Mouse (Mus musculus) liver, embryonic 11.5 days (tissue): ENCODE data around the gene Nos1. TPM values are rescaled to one million over a fixed set of nuclear protein-coding genes. Genes with fewer than 3 reads are reported as not detected.

Source experiments
- ATAC-seq: fragments of 200-750 bp; cut with Nextera tagmentation; replicated peaks from 2 replicates; pipeline ENCODE4 v1.8.0; 2017; ENCODE audit warnings: moderate number of reproducible peaks, mild to moderate bottlenecking, moderate TSS enrichment, moderate library complexity; ENCODE audit not compliant: low FRiP score
- DNase-seq: peaks from one replicate; pipeline ENCODE4 v3.0.0-alpha.2; 2017; ENCODE audit warnings: low spot score
- H3K27ac ChIP-seq: fragments of 300-500 bp; sonication (generic); 2 replicates; pipeline ENCODE4 v1.5.1; 2014; ENCODE audit warnings: mild to moderate bottlenecking, low read depth, low read length, control low read depth
- H3K27me3 ChIP-seq: fragments of 300-500 bp; sonication (generic); replicated peaks from 2 replicates; pipeline ENCODE4 v1.6.1; 2014; ENCODE audit warnings: low read length, mixed read lengths; ENCODE audit not compliant: control insufficient read depth, insufficient read depth
- H3K36me3 ChIP-seq: fragments of 300-500 bp; sonication (generic); 2 replicates; pipeline ENCODE4 v1.6.1; 2014; ENCODE audit warnings: mild to moderate bottlenecking, low read length, moderate library complexity, mixed read lengths; ENCODE audit not compliant: control insufficient read depth, insufficient read depth
- H3K4me1 ChIP-seq: fragments of 300-500 bp; sonication (generic); replicated peaks from 2 replicates; pipeline ENCODE4 v1.6.1; 2014; ENCODE audit warnings: low read length, mixed read lengths; ENCODE audit not compliant: control insufficient read depth, insufficient read depth
- H3K4me2 ChIP-seq: fragments of 300-500 bp; sonication (generic); 2 replicates; pipeline ENCODE4 v1.6.1; 2014; ENCODE audit warnings: mild to moderate bottlenecking, control low read depth, moderate library complexity
- H3K4me3 ChIP-seq: fragments of 300-500 bp; sonication (generic); 2 replicates; pipeline ENCODE4 v1.5.1; 2014; ENCODE audit warnings: low read depth, low read length, control low read depth
- H3K9ac ChIP-seq: fragments of 300-500 bp; sonication (generic); 2 replicates; pipeline ENCODE4 v1.6.1; 2014; ENCODE audit warnings: low read depth, low read length, control low read depth
- H3K9me3 ChIP-seq: fragments of 300-500 bp; sonication (generic); 2 replicates; pipeline ENCODE4 v1.6.1; 2016; ENCODE audit warnings: low read length, inconsistent platforms, mixed read lengths; ENCODE audit not compliant: control insufficient read depth
- WGBS: fragments of 180-500 bp; shearing (Covaris S2); extraction: QIAGEN DNeasy Blood & Tissue Kit; methylation state at CpG from one replicate; pipeline ENCODE4 v1.1.7; 2014; 5-methylcytosine and 5-hydroxymethylcytosine counted together
- polyA plus RNA-seq: library from polyadenylated mRNA; unstranded; fragments of >200 nt; fragmentation: Nextera tagmentation; extraction: Ambion mirVana; gene quantifications from 2 replicates; pipeline ENCODE4 v1.2.1, GENCODE M21; 2014

Gene Nos1
- polyA plus RNA-seq, 1 experiment from 2014 or later, result 0.01 TPM

- ATAC-seq, result no peak
- Histone ChIP-seq H3K4me2 (no peak overlapping the region), H3K27ac (no peak overlapping the region), H3K9me3 (no peaks in the 10 kb centered on the region), H3K4me1 (no peaks in the 10 kb centered on the region), H3K4me3 (no peak overlapping the region), H3K9ac (no peak overlapping the region), H3K27me3 (no peaks in the 10 kb centered on the region), H3K36me3 (no peaks in the 10 kb centered on the region)
- WGBS, result 64% methylated on average over 5 of the region's 5 CpGs
- DNase-seq, result no peak
These were observed 43.7 kb downstream of the Nos1 start for GRCm38 (mm10) chr5:117824486-117824885.

- H3K4me1 ChIP-seq, result no peaks in the 10 kb centered on the region
- ATAC-seq (no peak), DNase-seq (no peak)
- no peak overlapping the region for H3K4me3 ChIP-seq
- no peak overlapping the region for H3K4me2 ChIP-seq
- 72% methylated on average over 10 of the region's 11 CpGs for WGBS
- H3K9ac ChIP-seq, result no peak overlapping the region
- H3K27ac ChIP-seq, result no peak overlapping the region
- no peaks in the 10 kb centered on the region for H3K36me3 ChIP-seq
- no peaks in the 10 kb centered on the region for H3K27me3 ChIP-seq
- no peaks in the 10 kb centered on the region for H3K9me3 ChIP-seq
These were observed 44.5 kb downstream of the Nos1 start for GRCm38 (mm10) chr5:117825336-117825735.

- Histone ChIP-seq H3K4me3 (no peak overlapping the region), H3K27me3 (no peaks in the 10 kb centered on the region), H3K9me3 (no peaks in the 10 kb centered on the region), H3K36me3 (no peaks in the 10 kb centered on the region), H3K9ac (no peak overlapping the region), H3K4me1 (no peaks in the 10 kb centered on the region), H3K4me2 (no peak overlapping the region), H3K27ac (no peak overlapping the region)
- no peak for DNase-seq
- 72% methylated on average over 6 of the region's 6 CpGs for WGBS
- ATAC-seq, result no peak
These were observed 46.5 kb downstream of the Nos1 start for GRCm38 (mm10) chr5:117827366-117827765.

GRCm38 (mm10) chr5:117836930-117837329, 56.1 kb downstream of the Nos1 start:
- Histone ChIP-seq H3K4me1 (no peaks in the 10 kb centered on the region), H3K4me2 (no peak overlapping the region), H3K36me3 (no peaks in the 10 kb centered on the region), H3K27me3 (peaks cover 28% of the 10 kb centered on the region), H3K4me3 (no peak overlapping the region), H3K9me3 (no peaks in the 10 kb centered on the region), H3K9ac (no peak overlapping the region), H3K27ac (no peak overlapping the region)
- no peak for ATAC-seq
- WGBS, result 7% methylated on average over 5 of the region's 5 CpGs
- no peak for DNase-seq

GRCm38 (mm10) chr5:117837731-117838130, 56.9 kb downstream of the Nos1 start:
- Histone ChIP-seq H3K4me2 (no peak overlapping the region), H3K36me3 (no peaks in the 10 kb centered on the region), H3K4me3 (no peak overlapping the region), H3K4me1 (no peaks in the 10 kb centered on the region), H3K9ac (no peak overlapping the region), H3K27me3 (peaks cover 36% of the 10 kb centered on the region), H3K27ac (no peak overlapping the region), H3K9me3 (no peaks in the 10 kb centered on the region)
- ATAC-seq (no peak), DNase-seq (no peak)
- WGBS, result 43% methylated on average over 9 of the region's 9 CpGs

- H3K9me3 ChIP-seq, result no peaks in the 10 kb centered on the region
- 66% methylated on average over 7 of the region's 7 CpGs for WGBS
- no peak overlapping the region for H3K27ac ChIP-seq
- no peak overlapping the region for H3K4me2 ChIP-seq
- DNase-seq, result no peak
- no peaks in the 10 kb centered on the region for H3K36me3 ChIP-seq
- H3K27me3 ChIP-seq, result peaks cover 51% of the 10 kb centered on the region
- no peak overlapping the region for H3K9ac ChIP-seq
- no peak for ATAC-seq
- no peaks in the 10 kb centered on the region for H3K4me1 ChIP-seq
- no peak overlapping the region for H3K4me3 ChIP-seq
These were observed 58.7 kb downstream of the Nos1 start for GRCm38 (mm10) chr5:117839501-117839900.

- DNase-seq, result no peak
- Histone ChIP-seq H3K36me3 (no peaks in the 10 kb centered on the region), H3K4me3 (no peak overlapping the region), H3K27ac (no peak overlapping the region), H3K4me1 (no peaks in the 10 kb centered on the region), H3K27me3 (peaks cover 51% of the 10 kb centered on the region), H3K9ac (no peak overlapping the region), H3K4me2 (no peak overlapping the region), H3K9me3 (no peaks in the 10 kb centered on the region)
- no peak for ATAC-seq
- 34% methylated on average over 9 of the region's 9 CpGs for WGBS
These were observed 59.4 kb downstream of the Nos1 start for GRCm38 (mm10) chr5:117840203-117840602.

- H3K4me1 ChIP-seq, result no peaks in the 10 kb centered on the region
- H3K9me3 ChIP-seq, result no peaks in the 10 kb centered on the region
- no peaks in the 10 kb centered on the region for H3K36me3 ChIP-seq
- no peak overlapping the region for H3K9ac ChIP-seq
- ATAC-seq (no peak), DNase-seq (no peak)
- H3K27me3 ChIP-seq, result peaks cover 51% of the 10 kb centered on the region
- H3K4me2 ChIP-seq, result no peak overlapping the region
- H3K4me3 ChIP-seq, result no peak overlapping the region
- WGBS, result 29% methylated on average over 5 of the region's 5 CpGs
- no peak overlapping the region for H3K27ac ChIP-seq
These were observed 60.2 kb downstream of the Nos1 start for GRCm38 (mm10) chr5:117840988-117841387.

- peaks cover 51% of the 10 kb centered on the region for H3K27me3 ChIP-seq
These were observed 61.0 kb downstream of the Nos1 start for GRCm38 (mm10) chr5:117841651-117842347.

More at GRCm38 (mm10) chr5:117841651-117842347, 61.0 kb downstream of the Nos1 start:
- H3K4me2 ChIP-seq, result no peak overlapping the region
- H3K9me3 ChIP-seq, result no peaks in the 10 kb centered on the region
- no peaks in the 10 kb centered on the region for H3K36me3 ChIP-seq
- 3% methylated on average over 44 of the region's 44 CpGs for WGBS
- DNase-seq (no peak), ATAC-seq (no peak)
- H3K4me3 ChIP-seq, result no peak overlapping the region
- no peak overlapping the region for H3K9ac ChIP-seq
- no peaks in the 10 kb centered on the region for H3K4me1 ChIP-seq
- H3K27ac ChIP-seq, result no peak overlapping the region
